Mouse (Mus musculus) lung, adult 2 months (tissue): ENCODE data around the gene Gpr162. TPM values are rescaled to one million over a fixed set of nuclear protein-coding genes. Genes with fewer than 3 reads are reported as not detected.
"Not testable (repeated sequence)": the region's sequence is repeated elsewhere in the genome, so short reads cannot be mapped to it uniquely, and the experiment has no call there.

ENCODE experiments used
- DNase-seq: peaks from one replicate; pipeline ENCODE4 v3.0.0; 2022
- H3K4me1 ChIP-seq: fragments of 200-500 bp; 2 replicates; pipeline ENCODE4 v1.6.1; 2011; ENCODE audit warnings: low read length; ENCODE audit not compliant: control insufficient read depth, insufficient read depth
- H3K4me3 ChIP-seq: fragments of 200-500 bp; replicated peaks from 2 replicates; pipeline ENCODE3; 2011; ENCODE audit warnings: low read depth, mild to moderate bottlenecking, control low read depth, low read length; ENCODE audit errors: extremely low read depth
- CTCF ChIP-seq: fragments of 200-500 bp; IDR thresholded peaks from 2 replicates; pipeline ENCODE4 v1.5.1; 2011; ENCODE audit warnings: mild to moderate bottlenecking, low read length, control low read depth; ENCODE audit not compliant: insufficient read depth
- POLR2A ChIP-seq: fragments of 200-500 bp; IDR thresholded peaks from 2 replicates; pipeline ENCODE4 v1.6.1; 2011; ENCODE audit warnings: low read depth, mild to moderate bottlenecking, control low read depth, low read length, borderline replicate concordance; ENCODE audit errors: extremely low read depth
- WGBS: fragments of 180-500 bp; shearing (Covaris S2); methylation state at CpG from one replicate; pipeline ENCODE4 v1.1.7; 2018; 5-methylcytosine and 5-hydroxymethylcytosine counted together
- polyA plus RNA-seq: library from polyadenylated mRNA; depleted of rRNA; stranded (reverse); fragments of >200 nt; gene quantifications from 2 replicates; pipeline ENCODE4 v1.2.3, GENCODE M21; 2012

Gene Gpr162
- polyA plus RNA-seq, 1 experiment: 0.27 TPM

- WGBS: 62% methylated on average over 8 of the region's 8 CpGs
- TF ChIP-seq CTCF: no peak
- no peak for TF ChIP-seq POLR2A
- Histone ChIP-seq H3K4me3 (no peak overlapping the region), H3K4me1 (no peaks in the 10 kb centered on the region)
- no peak for DNase-seq
Observed at GRCm38 (mm10) chr6:124850535-124850934, 13.2 kb downstream of the Gpr162 start.

- 13% methylated on average over 9 of the region's 9 CpGs for WGBS
- DNase-seq: peak; percentile 90
- Histone ChIP-seq H3K4me3 (no peak overlapping the region), H3K4me1 (no peaks in the 10 kb centered on the region)
- TF ChIP-seq POLR2A (no peak), CTCF (peak; percentile 91)
Observed at GRCm38 (mm10) chr6:124847305-124847704, 16.5 kb downstream of the Gpr162 start.

- Histone ChIP-seq H3K4me1 (no peaks in the 10 kb centered on the region), H3K4me3 (no peak within 1 kb of the TSS)
- 40% methylated on average over 15 of the region's 15 CpGs for WGBS
- TF ChIP-seq POLR2A: no peak
- no peak for TF ChIP-seq CTCF
- DNase-seq: no peak
Observed at GRCm38 (mm10) chr6:124840241-124841167, 23.3 kb downstream of the Gpr162 start, which contains the start of gene Gnb3. Gene Gnb3 (minus strand): TSS chr6:124840275.

- no peak for TF ChIP-seq POLR2A
- TF ChIP-seq CTCF: no peak
- Histone ChIP-seq H3K4me3 (no peak overlapping the region), H3K4me1 (no peaks in the 10 kb centered on the region)
- WGBS: 27% methylated on average over 8 of the region's 8 CpGs
- no peak for DNase-seq
Observed at GRCm38 (mm10) chr6:124839805-124840204, 24.0 kb downstream of the Gpr162 start.

GRCm38 (mm10) chr6:124836411-124836810, 27.4 kb downstream of the Gpr162 start:
- TF ChIP-seq CTCF (no peak), POLR2A (no peak)
- Histone ChIP-seq H3K4me1 (no peaks in the 10 kb centered on the region), H3K4me3 (no peak overlapping the region)
- DNase-seq: no peak
- WGBS: 57% methylated on average over 7 of the region's 7 CpGs

GRCm38 (mm10) chr6:124835531-124835930, 28.3 kb downstream of the Gpr162 start:
- no peak for TF ChIP-seq CTCF
- TF ChIP-seq POLR2A: no peak
- 65% methylated on average over 10 of the region's 10 CpGs for WGBS
- no peak for DNase-seq
- Histone ChIP-seq H3K4me1 (no peaks in the 10 kb centered on the region), H3K4me3 (no peak overlapping the region)

GRCm38 (mm10) chr6:124834512-124835081, 29.2 kb downstream of the Gpr162 start:
- DNase-seq: no peak
- TF ChIP-seq CTCF (no peak), POLR2A (no peak)
- H3K4me3 ChIP-seq: no peak overlapping the region
- no peaks in the 10 kb centered on the region for H3K4me1 ChIP-seq
- WGBS: 78% methylated on average over 6 of the region's 6 CpGs

- 91% methylated on average over 8 of the region's 8 CpGs for WGBS
- no peak overlapping the region for H3K4me3 ChIP-seq
Observed at GRCm38 (mm10) chr6:124831649-124832048, 32.1 kb downstream of the Gpr162 start.

GRCm38 (mm10) chr6:124831199-124831598, 32.6 kb downstream of the Gpr162 start:
- not testable (repeated sequence) for H3K4me3 ChIP-seq, DNase-seq, H3K4me1 ChIP-seq
- 96% methylated on average over 4 of the region's 4 CpGs for WGBS

More at GRCm38 (mm10) chr6:124831649-124832048, 32.1 kb downstream of the Gpr162 start:
- peaks cover 3% of the 10 kb centered on the region for H3K4me1 ChIP-seq
- TF ChIP-seq POLR2A (no peak), CTCF (no peak)
- no peak for DNase-seq
